Mouse (Mus musculus) monocyte, adult 59 days (primary cell): ENCODE measurements around the gene Nfatc2. TPM values are rescaled to one million over a fixed set of nuclear protein-coding genes. Genes with fewer than 3 reads are reported as not detected.

Source experiments
- total RNA-seq, 2 experiments: library from RNA; stranded (reverse); gene quantifications; one replicate each; pipeline ENCODE4 v1.2.4; 2023

The Nfatc2 gene
- total RNA-seq = 10 to 100 TPM; 30.3 to 42.1 TPM

DNA sequence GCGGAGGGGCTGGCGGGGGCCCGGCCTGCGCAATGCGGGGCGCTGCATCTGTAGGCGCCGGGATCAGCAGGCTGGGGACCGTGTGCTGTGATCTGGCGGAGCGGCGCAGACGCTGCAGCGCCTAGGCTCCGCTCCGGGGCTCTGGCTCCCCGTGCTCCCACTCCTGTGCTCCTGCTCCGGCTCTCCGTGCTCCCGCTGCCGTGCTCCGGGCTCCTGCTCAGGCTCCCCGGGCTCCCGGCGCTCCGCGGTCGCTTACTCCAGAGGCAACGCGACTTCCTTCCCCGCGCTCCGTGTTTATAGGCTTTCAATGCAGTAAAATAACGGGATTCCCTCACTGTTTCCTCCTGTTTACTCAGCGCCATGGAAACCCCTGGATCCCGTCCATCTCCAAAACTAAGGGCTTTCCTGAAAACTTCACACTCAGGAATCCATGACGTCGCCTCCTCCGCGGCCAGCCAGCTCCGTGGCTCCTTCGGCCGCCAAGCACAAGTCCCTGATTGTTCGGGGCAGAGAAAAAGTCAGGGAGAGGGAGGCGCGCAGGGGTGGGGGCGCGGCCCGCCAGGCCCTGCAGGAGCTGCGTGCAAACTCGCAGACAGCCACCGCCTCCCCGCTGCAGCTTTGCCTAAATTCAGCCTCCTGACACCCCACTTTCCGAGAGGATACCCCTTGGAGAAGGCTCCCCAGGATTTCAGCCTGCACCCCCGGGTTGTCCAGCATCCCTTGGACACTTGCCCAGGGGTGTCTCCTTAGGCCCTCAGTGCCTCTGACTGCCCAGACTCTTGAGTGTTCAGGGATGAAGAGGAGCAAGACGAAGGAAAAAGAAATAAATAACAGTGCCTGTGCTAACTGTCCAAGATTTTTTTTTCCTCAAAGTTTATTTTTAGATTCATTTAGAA lies at the start of gene Nfatc2:
TSS of gene Nfatc2 (minus strand) at position 167 of the 896 bp plus-strand sequence.

Other genes with a start within 250 kb of the Nfatc2 start
- under 1 TPM; 0.30 to 0.42 TPM for gene Atp9a, start 140.8 kb upstream of the Nfatc2 start, total RNA-seq
- gene Sall4, start 166.3 kb upstream of the Nfatc2 start, total RNA-seq = not detected